Mouse (Mus musculus): ENCODE results near the gene Gm8267.
"Not testable (repeated sequence)": the region's sequence is repeated elsewhere in the genome, so short reads cannot be mapped to it uniquely, and the experiment has no call there.

Gm8267 gene

DNA sequence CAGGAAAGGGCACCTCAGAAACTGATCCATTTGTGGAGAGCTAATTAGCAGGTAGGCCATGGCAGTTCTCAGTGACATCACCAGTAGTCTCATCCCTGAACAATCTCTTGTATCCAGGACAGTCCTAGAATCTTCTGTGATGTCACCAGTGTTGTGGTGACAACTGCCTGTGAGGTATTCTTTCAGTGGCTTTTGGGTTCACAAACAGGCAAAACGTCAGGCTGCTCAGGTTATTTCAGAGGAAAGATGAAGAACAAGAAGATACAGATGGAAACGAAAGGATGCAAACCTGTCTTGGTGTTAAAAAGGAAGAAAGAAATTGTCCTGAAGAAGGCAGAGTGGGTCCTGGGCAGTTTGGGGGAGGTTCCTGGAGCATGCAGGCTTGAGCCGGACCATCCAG, at the start of gene Gm8267:
TSS of gene Gm8267 (minus strand) at position 101 of the 400 bp plus-strand sequence.
- no peak for DNase-seq (ENCODE audit: low spot score in 2 of 2)

DNA sequence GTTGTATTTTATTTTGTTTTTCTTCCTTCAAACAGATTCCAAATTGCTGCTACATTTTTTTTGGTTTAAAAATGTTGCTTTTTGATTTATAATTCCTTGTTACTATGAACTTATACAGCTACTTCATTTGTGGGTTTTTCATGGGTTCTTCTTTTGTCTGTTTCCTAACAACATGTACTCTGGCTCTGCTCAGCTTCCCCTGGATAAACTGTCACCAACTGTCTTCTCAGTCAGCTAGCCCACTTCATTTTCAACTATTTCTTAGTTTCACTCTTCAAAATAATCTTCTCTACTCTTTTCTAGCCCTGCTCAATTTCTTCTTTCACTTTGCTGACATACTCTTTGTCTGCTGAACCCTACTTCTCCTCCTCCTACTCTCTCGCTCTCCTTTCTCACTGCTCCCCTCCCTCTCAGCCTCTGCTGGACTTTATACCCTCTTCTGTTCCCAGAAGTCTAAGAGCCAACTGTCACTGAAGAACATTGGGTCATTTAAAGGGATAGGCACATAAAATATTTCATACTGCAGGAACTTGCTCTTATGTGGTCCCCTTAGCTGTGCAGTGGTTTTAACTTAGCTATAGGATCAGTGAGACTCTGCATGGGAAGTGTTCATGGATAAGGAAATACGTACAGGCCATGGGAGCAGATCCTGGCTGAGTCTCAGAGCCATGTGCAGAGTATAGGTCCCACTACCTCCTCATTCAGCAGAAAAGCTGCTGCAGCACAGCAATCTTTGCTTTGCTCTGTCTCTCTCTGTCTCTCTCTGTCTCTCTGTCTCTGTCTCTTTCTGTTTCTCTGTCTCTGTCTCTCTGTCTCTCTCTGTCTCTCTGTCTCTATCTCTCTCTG, 39.6 kb upstream of the Gm8267 start:
- DNase-seq (ENCODE audit: low spot score in 2 of 2) = not testable (repeated sequence)

DNA sequence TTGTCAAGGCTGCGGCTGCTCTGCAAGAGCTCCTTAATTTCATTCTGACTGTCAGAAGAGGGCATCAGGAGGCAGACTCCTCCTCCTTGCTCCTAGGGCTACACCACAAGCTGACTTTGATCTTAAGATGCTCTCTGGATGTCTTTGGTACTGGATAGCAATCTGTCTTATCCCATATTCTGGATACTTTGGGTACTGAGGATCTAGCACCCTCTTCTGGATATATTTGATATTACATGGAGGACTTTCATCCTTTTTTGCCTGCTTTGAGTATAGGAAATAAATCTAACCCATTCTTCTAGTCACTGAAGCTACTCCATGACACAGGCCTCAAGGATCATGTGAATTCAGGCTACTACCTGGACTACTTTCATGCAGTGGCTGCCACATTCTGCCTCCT, 7.4 kb downstream of the Gm8267 start:
- DNase-seq (ENCODE audit: low spot score in 2 of 2) = not testable (repeated sequence)

DNA sequence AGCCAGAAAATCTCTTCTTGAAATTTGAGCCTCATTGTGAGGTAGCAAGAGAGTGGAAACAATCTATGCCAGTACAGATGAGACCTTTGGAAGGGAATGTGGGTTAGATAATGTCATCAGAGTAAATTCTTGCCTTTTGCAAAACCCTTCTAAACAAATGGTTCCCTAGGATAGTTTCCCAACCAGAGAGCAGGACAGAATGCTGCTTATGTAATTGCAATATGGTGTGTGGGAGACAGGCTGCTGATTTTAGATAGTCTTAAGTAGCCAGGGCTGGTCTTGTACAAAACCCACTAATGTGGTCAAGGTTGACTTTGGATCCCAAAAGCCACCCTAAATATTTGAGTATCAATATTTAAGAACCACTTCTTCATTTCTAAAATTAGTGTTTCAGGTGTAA, 19.4 kb downstream of the Gm8267 start:
- DNase-seq (ENCODE audit: low spot score in 2 of 2) = not testable (repeated sequence)

DNA sequence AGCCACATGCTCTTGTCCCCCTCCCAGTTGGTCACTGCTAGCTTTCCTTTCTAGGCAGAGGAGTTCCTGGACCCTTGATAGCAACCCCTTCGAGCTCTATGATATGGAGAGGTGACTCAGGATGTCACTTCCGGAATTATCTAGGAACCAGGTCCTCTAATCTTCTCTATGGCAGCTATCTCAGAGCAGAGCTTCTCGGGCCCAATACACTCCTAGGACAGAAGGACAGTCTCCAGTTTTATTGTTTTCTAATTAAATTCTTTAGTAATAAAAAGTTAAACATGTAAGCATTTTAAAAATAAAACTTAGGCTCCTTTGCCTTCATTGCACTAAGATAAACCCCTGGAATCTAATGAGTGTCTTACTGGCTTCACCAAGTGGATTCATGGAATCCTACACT, 43.8 kb downstream of the Gm8267 start, which contains the start of gene Gm8257:
TSS of gene Gm8257 (minus strand) at position 101 of the 400 bp plus-strand sequence.
- DNase-seq (ENCODE audit: low spot score in 2 of 2) = not testable (repeated sequence)

Measured in thymus, postnatal 10 days (tissue).